Mouse (Mus musculus) lung, postnatal 10 days (tissue): Measurements from ENCODE around the gene Arhgef3.
A peak's percentile ranks its signal among the peaks of the same experiment; 100 is the strongest.

Experiments used
- DNase-seq: peaks from one replicate; pipeline ENCODE4 v3.0.0; 2021

The Arhgef3 gene

GRCm38 (mm10) chr14:27391776-27392308, 277.1 kb downstream of the Arhgef3 start:
- DNase-seq, result no peak

DNA sequence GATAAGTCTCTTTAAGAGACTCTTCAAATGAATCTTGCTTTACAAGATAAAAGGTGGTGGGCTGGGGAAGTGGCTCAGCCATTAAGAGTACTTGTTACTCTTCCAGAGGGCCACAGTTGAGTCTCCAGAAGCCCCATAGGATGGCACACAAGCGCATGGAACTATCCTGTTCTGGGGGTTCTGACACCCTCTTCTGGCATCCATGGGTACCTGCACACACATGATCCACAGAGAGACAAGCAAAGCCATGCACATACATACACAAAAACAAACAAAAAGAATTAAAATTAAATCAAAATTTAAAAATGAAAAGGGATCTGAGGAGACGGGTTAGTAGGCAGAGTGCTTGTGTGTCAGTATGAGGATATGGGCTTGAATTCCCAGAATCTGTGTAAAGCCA, 278.0 kb downstream of the Arhgef3 start:
- no peak for DNase-seq

- DNase-seq, result no peak
Measured at GRCm38 (mm10) chr14:27393806-27394205, 279.1 kb downstream of the Arhgef3 start.

DNA sequence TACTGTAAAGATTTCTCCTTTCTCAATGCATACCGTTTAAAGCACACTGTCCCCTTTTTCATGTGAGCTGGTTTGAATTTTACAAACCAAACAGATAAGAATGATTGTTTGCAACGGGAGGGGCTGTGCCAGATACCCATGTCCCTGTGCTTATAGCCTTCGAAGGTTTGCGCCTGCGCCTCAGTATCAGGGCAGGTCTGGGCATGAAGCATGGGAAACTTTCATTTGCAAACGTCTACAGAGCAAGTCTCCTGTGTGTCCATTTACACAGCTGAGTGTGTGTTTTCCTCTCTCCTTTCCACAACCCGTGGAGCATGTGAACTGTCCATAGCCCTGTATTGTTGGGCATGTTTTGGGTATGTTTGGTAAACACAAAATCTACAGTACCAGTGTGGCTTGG, 281.7 kb downstream of the Arhgef3 start:
- no peak for DNase-seq

- no peak for DNase-seq
Measured at GRCm38 (mm10) chr14:27397526-27397925, 282.8 kb downstream of the Arhgef3 start.

- DNase-seq, result peak; percentile 36
Measured at GRCm38 (mm10) chr14:27400495-27400894, 285.8 kb downstream of the Arhgef3 start.

DNA sequence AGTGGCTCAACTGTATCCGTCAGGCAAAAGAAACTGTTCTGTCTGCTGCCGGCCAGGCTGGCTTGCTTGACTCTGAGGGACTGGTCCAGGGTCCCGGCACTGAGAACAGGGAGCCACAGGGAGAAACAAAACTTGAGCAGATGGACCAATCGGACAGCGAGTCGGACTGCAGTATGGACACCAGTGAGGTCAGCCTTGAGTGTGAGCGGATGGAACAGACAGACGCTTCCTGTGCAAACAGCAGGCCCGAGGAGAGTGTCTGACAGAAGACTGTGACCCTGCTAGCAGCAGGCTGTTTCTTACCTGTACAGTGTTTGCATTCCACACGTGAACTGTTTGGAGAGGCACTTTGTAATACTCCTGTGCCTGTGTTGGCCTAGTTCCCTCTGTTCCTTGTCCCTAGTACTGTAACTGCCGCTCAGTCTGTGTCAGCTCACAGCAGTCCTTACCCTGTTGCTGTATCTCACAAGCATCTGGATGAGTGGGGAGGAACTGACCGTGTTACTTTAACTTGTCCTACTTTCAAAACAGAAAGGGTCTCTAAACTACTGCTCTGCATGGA, 287.1 kb downstream of the Arhgef3 start:
- peak; percentile 29 for DNase-seq

- peak; percentile 15 for DNase-seq
Measured at GRCm38 (mm10) chr14:27402332-27403250, 287.9 kb downstream of the Arhgef3 start.

- peak; percentile 18 for DNase-seq
Measured at GRCm38 (mm10) chr14:27405452-27405851, 290.8 kb downstream of the Arhgef3 start.

DNA sequence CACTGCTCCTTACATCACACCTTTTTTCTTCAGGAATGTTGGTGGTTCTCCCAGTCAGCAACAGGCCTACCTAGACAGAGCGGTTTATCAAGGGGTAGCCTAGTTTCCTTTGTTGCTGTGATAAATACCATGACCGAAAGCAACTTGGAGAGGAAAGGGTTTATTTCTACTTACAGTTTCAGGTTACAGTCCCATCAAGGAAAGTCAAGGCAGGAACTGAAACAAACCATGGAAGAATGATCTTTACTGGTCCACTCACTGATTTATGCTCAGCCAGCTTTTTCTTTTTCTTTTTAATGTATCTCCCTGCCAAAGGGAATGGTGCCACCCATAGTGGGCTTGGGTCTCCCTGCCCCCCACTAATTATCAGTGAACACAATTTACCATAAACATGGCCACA, 291.2 kb downstream of the Arhgef3 start:
- no peak for DNase-seq

DNA sequence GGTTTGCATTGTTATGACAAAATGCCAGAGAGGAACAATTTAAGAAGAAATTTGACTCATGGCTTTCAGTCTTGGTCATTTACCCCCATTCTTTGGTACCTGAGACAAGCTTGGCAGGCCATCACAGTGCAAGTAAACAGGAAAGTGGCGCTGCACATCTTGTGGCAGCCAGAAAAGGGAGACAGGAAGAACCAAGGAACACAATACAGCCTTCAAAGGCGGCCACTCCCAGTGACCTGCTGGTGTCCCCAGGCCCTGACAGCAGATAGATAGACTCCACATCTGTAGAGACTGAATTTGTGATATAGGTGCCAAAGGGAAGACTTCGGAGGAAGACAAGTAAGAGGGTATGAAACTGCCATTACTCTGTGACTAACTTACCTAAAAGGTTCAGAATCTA, 293.5 kb downstream of the Arhgef3 start:
- DNase-seq, result peak; percentile 57

DNA sequence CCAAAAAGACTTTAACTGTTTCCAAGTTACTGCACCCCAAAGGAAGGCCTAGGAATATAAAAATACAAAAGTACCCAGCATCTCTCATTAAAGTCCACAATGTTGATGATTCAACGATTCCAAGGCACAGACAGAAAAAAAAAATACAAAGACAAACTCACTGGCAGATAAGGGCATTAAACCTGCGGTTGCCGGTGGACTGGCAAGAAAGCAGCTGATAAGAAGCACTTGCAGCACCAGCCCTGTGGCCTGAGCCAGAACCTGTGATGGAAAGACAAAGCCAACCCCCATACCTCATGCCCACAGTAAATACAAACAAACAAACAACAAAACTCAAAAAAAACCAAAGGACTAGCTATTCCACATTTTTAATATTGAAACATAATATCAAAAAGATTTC, 295.0 kb downstream of the Arhgef3 start:
- no peak for DNase-seq

DNA sequence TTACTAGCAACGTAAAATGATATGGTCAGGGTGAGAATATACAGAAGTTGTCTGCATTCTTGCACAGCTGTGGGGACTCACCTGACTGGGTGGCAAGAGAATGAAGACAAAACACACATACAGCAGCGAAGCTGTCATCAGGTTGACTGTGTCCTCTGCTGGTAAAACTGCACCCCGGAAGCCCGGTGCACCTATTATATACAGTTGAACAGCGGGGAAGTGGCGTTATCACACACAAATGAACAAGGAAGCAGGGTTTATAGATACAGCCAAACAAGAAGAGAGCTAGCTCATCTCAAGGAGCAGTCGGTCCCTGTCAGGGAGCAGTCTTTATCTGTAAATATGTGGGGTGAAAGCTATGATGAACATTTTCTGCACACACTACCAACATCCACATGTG, 296.8 kb downstream of the Arhgef3 start:
- no peak for DNase-seq

DNA sequence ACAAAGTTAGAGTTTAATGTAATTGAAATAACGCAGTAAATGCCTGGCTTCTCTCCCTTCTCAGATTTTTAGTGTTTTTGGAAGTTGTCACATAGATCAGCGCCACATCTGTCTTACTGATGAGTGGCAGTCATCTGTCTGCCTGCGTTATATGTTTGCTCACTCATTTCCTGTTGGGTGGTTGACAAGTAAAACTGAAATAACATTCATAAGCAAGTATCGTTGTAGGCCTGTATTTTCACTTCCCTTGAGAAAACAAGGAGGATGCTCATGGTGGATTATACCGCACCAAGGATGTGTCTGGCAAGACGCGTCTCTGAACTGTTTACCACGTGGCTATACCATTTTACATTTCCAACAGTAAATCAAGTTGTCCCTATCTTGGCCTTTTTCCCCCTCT, 298.0 kb downstream of the Arhgef3 start:
- DNase-seq, result no peak

GRCm38 (mm10) chr14:27413961-27414360, 299.3 kb downstream of the Arhgef3 start:
- peak; percentile 25 for DNase-seq

DNA sequence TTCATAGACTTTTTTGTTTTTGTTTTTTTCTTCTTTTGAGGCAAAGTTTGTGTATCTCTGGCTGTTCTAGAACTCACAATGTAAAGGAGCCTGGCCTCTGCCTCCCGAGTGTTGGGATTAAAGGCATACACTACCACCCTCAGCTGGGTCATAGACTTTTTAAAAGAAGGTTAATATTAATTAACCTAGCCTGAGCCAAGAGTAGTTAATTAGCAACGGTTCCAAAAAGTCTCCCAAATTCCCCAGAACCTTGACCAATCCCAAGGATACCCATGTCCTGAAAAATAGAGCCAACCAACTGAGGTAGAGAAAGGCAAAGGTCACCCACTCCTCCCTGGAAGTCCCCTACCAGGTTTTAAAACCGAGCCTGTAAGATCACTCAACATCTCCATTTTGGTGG, 306.1 kb downstream of the Arhgef3 start:
- DNase-seq, result no peak

- no peak for DNase-seq
Measured at GRCm38 (mm10) chr14:27422301-27422700, 307.6 kb downstream of the Arhgef3 start.

DNA sequence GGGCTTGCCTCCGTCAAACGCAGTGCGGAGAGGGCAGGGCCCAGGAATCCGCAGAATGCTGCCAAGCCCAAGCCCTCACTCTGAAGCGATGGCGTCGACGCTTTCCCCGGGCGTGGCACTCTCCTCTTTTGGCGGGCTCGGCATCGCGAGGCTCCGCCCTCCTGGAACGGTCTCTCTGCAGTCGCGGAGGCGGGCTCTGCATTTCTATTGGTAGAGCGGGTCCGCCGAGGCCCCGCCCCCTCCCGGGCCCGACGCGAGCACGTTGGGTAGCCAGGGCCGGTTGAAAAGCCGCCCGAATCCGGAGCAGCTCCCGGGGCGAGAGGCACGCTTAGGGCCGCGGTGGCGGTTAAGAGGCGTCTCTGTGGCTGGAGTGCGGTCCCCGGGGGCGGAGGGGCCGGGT, 313.9 kb downstream of the Arhgef3 start, which contains the start of gene Fam208a:
Fam208a (plus strand) TSS at position 262 of the 400 bp plus-strand sequence.
- peak; percentile 97 for DNase-seq

- DNase-seq, result peak; percentile 92
Measured at GRCm38 (mm10) chr14:27428973-27429711, 314.4 kb downstream of the Arhgef3 start.

DNA sequence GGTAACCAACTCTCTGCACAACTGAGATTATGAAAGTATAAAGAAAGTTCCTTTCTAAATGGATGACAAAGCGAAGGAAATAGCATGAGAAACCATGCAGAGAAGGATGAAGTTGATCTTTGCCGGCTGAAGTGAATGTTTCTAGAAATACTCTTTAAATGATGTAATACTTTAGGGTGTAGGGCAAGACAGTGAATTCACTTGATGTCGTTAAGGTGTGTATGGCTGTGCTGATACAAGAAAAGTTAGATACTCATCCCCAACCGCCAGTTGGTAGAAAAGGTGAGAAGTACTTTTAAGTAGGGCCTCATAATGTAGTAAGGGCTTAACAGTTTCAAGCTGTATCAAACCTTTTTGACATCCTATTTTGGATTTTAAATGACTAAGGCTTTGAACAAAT, 315.6 kb downstream of the Arhgef3 start:
- DNase-seq, result no peak

GRCm38 (mm10) chr14:27432064-27432463, 317.4 kb downstream of the Arhgef3 start:
- no peak for DNase-seq

GRCm38 (mm10) chr14:27436116-27436515, 321.4 kb downstream of the Arhgef3 start:
- DNase-seq, result no peak

GRCm38 (mm10) chr14:27436826-27437225, 322.1 kb downstream of the Arhgef3 start:
- DNase-seq, result no peak
